Mouse (Mus musculus) small intestine, adult 2 months (tissue): Measurements from ENCODE around the gene Cd2bp2.

Experiments
- CTCF ChIP-seq: fragments of 200-500 bp; IDR thresholded peaks from 2 replicates; pipeline ENCODE4 v1.5.1; 2012; ENCODE audit warnings: low read depth, mild to moderate bottlenecking, control low read depth, inconsistent platforms, low read length, moderate library complexity, mixed read lengths; ENCODE audit not compliant: insufficient replicate concordance, insufficient read length; ENCODE audit errors: extremely low read depth
- POLR2A ChIP-seq: fragments of 200-500 bp; IDR thresholded peaks from 2 replicates; pipeline ENCODE4 v1.6.1; 2012; ENCODE audit warnings: low read depth, mild to moderate bottlenecking, control low read depth, inconsistent platforms, low read length, moderate library complexity

GRCm38 (mm10) chr7:127208553-127209438 is 12.9 kb upstream of the Cd2bp2 start, which contains the start of gene Mylpf:
- TF ChIP-seq CTCF: peak; percentile 66; the same call in 1 of the 2 replicates
- peak; percentile 63 for TF ChIP-seq POLR2A
